Mouse (Mus musculus): ENCODE results near the gene Atg4a.

The Atg4a gene

DNA sequence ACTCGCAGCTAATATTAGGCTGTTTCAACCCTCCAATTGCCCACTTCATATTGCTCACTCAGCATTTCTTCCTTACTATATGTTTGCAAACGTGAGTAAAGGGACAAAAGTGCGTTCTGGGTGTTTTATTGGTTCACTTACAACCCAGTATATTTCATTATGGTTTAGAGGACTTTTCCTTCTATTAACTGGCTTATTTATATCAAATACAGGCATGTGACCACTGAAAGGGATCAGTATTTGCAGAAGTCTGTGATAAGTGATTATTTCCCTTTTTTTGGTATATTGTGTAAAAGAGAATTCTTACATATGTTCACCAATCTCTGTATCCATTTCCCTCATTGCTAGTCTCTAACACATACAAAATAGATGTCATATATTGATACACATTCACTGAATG, 203.7 kb downstream of the Atg4a start:
- DNase-seq (ENCODE audit: low spot score) = no peak

DNA sequence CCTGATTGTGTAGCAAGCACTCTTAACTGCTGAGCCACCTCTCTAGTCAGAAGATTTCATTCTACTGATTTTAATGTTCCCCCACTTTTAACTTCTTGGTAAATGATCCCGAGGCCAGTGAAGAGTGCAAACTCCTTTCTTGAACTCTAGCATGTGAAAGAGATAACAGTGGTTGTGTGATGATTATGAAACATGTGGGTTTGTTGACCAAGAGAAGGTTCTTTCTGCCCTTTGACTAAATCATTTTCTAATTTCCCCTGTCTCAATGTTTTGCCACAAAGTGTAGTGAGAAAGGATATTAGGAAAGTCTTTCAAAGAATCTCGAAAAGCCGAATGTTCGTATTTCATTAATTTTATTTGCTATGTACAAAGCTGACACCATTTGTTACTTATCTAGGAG, 208.4 kb downstream of the Atg4a start:
- DNase-seq (ENCODE audit: low spot score) = no peak

DNA sequence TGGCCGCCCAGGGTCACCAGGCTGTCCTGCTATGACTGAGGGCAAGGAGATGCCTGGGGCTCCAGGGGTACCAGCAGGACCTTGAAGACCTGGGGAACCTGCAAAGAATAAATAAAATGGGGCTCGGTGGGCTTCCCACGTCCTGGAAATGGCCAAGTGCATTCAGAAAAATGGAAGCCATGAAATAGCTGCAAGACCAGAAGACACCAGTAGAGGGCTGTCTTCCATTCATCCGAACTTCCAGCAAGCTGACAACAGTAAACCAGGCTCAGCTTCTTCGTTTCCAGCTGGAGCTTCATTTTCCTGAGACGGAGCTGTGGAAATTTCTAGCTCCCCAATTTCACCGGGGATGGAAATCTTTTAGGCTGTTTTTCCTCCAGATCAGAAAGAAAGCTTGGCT, 218.6 kb downstream of the Atg4a start:
- peak; percentile 73 for DNase-seq (ENCODE audit: low spot score)

DNA sequence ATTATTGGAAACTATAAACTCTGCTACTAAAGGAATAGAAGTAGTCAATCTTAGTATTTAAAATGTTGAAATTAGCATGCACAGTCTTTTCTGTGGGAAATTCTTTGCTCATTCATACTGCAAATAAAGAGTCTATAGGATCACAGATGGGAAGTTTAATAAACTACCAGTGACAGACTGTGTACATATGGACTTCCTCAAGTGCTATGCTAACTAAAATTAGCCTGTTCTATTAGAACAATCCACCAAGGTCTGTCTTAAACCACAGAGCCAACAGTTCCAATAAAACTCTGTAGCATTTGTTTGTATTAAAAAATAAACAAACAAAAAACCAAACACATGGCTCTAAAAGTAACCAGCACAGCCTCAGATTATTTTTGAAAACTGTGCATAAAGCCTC, 238.3 kb downstream of the Atg4a start:
- DNase-seq (ENCODE audit: low spot score) = no peak

DNA sequence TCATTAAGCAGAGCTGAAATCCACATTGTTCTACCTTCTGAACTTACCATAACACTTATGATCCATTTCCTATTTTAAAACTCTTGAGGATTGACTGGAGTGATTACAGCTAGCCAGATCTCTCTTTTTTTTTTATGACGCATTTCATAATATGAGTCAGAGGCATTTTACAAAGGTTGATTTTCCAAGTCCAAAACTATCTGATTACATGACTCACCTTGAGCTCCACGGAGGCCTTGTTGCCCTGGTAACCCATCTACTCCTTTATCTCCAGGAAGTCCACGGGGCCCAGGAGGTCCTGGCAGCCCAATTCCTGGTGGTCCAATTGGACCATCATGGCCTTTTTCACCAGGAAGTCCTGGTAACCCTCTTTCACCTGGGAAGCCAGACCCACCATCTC, 242.3 kb downstream of the Atg4a start:
- no peak for DNase-seq (ENCODE audit: low spot score)

DNA sequence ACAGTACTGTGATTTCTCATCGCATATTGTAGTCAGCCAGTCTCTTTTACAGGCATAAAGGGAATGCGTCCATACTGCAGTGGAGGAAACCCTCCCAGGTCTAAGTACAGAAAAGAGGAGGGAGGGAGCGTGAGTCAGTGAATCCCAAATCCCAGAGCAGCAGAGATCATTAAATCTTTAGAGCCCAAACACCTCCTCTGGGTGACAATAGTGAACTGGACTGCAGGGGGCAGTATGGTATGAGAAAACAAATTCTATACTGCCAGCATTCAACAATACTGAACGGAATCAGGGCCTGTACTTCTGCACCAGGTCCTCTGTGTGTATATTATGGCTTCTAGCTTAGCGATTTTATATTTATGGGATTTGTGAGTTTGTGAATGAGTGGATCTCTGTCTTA, 256.1 kb downstream of the Atg4a start:
- peak; percentile 70 for DNase-seq (ENCODE audit: low spot score)

All from embryo, embryonic 10.5 days (tissue).